Mouse (Mus musculus) gastrocnemius, adult 18-20 months (tissue): ENCODE results near the gene Fam163b. TPM values are rescaled to one million over a fixed set of nuclear protein-coding genes. Genes with fewer than 3 reads are reported as not detected.

Source experiments
- DNase-seq: peaks from one replicate; pipeline ENCODE4 v3.0.0; 2021; ENCODE audit warnings: low spot score
- long read RNA-seq, 2 experiments: library from polyadenylated mRNA; stranded (forward); transcript quantifications; one replicate each; pipeline ENCODE4 v2.0.0; 2021
- total RNA-seq, 2 experiments: library from RNA; stranded (reverse); gene quantifications; 2 replicates each; pipeline ENCODE4 v1.2.3; 2021

Gene Fam163b
- total RNA-seq, result not detected
- long read RNA-seq, experiment 1, result 0 reads
- long read RNA-seq, experiment 2, result 0 reads

DNA sequence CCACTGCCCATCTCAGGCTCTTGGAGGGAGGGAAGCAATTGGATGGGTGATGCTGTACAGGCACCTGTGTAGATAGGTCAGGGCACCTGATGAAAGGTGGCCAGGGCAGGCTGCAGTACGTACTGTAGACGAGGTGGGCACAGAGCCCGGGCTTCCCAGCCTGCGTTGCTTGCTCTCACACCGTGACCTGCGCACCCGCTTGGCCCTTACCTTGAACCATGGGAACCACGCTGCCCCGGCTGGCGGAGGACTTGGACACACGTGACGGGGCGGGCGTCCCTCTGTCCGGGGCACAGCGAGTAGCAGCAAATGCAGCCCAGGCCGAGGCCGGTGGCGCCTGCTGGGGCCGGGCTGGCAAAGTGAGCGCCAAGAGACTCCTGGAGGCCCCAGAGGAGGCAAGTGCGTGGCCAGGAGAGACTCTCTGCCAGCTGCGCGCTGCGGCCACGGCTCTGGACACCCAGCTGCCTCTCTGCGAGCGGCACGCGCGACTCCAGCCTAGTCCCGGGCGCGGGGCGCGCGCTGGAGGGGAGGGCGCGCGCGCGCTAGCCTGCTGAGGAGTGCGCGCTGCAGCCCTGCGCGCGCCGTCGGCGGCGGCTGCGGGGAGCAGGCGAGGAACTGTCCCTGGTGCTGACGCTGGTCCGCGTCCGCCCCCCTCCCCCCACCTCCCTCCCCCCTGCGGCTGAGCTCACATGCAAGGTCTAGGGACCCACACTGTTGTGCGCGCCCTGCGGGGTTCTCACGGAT is at the start of gene Fam163b:
Fam163b (minus strand) TSS at position 542 of the 744 bp plus-strand sequence.
- DNase-seq, result no peak

DNA sequence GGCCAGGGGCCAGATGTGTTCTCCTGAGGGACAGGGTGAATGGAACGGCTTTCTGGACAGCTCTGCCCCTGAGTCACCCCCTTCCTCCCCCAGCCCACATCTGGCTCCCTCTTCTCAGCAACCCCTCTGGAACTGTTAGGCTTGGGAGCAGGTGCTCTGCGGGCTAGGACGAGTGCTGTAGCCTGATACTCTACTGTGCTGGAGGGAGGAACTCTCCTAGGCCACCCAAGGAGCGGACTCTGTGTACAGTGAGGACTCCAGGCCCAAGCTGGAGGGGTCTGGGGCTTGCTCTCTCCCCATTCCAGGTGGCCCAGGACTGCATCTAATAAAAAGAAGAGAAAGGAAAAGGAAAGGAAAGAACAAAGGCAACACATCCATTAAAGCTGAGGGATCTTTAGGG is 47.7 kb upstream of the Fam163b start:
- no peak for DNase-seq

DNA sequence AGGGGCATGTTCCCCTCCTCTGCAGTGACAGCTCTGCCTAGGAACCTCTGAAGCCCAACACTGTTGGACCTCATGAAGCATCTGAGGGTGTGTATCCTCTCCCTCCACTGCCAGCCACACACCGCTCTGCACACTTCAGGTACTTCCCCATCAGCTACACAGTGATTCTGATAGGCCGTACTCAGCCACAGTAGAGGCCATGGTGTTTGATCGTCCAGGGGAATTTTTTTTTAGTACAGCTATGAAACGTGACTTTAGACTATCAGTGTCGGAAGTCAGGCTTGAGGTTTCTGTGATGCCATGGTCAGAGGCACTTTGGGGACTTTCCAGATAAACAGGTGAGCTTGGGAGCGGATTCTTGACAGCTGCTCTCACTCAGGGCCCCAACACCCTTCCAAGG is 45.2 kb upstream of the Fam163b start:
- DNase-seq, result no peak

DNA sequence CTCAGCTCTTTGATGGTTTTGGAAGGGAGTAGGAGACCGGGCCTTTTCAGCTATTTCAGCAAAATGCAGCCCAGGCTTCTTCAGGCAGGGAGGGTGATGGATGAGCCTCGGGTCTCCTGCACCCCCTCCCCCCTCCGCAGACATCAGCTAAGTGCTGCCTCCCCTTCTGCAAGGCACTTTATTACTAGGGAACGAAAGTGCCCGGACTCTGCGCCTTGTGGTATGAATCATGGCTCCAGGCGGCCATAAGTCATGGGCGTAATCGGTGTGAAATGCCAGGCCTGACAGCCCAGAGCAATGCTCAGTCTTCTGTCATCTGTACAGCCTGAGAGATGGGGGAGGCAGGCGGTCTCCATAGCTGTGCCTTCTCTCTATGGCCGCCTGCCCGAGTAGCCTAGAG is 41.4 kb upstream of the Fam163b start:
- DNase-seq, result no peak

DNA sequence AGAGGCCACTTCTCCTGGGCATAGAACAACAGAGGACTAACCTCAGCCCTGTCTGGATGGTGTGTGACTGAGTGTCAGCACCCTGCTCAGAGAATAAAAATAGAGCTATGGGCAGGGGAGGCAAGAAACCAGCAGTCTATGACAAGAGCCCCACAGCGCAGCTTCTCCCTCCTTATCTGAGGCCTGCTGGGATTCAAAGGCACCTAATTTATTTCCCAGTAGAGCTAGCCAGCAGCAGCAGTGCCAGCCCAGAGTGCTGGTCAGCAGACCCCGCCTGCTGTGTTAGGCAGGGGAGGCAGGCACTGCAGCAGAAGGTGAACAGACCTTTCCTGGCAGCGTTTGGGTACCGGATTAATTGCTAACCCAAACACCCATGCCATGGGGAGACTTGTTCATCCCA is 39.6 kb upstream of the Fam163b start:
- no peak for DNase-seq

DNA sequence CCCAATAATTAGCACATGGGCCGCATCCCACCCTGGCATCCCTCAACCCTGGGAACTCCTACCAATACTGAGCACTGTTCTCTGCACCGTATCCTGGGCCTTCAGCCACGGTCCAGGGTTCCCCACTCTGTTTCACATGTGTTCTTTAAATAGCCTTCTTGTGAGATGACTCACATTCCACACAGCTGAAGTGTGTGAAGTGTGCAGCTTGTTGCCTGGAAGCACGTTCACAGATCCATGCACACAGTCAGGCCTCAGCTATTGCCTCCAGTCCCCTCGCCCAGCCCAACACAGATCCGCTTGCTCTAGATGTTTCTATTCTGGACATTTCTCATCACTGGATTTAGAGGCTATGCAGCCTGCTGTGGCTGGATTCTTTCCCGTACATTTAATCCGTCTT is 36.8 kb upstream of the Fam163b start:
- no peak for DNase-seq

DNA sequence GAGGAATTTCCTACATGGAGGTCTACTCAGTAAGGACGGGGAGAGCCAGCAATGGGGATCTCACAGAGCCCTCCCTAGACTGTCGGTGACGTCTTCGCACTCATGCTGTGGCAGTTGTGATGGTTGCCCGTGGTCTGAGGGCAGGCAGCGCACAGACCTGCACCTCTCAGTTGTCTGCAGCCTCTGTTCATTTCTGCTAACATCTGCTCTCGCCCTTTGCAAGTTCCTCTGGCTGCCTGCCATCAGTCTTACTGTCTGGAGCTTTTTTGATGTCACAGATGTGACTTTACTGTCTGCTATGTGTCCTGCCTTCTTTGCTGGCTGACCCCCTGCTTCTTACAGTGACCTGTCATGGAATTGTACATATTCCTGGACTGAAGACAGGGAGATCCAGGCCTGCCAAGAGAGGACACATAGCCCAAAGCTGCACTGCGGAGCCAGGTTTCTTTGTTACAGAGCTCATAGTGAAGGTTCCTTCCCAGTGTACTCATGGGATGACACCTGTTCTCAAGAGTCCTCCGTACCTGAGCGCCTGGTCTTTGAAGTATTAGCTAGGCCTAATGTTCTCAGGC is 33.5 kb upstream of the Fam163b start:
- peak; percentile 30 for DNase-seq

DNA sequence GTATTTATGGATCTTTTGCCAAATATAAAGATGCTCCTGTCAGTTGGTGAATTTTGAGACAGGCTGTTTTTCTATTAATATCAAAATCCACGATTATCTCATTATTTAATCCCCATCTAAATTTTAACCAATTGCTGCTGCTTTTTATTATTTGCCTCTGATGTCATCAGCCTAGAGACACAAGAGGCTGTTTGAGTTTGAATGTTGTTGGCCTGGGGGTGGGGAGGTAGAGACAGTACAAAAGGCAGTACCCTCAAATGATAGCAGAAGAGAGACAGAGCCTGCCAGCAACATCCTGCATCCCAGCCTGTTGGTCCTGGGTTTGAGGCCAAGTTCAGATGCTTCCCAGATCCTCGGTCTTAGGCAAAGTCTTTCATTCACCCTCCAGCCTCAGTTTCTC is 32.0 kb upstream of the Fam163b start:
- no peak for DNase-seq

DNA sequence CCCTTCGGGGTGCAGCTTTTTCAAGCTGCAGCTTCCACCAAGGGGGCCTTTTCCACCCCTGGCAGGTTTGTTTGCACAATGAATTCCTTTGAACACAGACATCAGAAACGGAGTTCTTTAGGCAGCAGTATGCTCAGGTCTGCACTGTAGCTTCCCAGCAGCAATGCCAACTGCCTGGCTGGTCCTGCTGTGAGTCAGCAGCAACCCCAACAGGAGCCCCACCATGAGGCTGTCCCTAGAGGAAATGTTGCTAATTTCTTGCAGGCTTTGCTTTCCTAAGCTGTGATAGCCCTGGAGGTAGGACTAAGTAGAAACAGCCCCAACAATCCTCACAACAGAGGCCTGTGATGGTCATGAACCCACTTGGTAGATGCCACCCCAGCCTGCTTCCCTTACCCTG is 24.7 kb upstream of the Fam163b start:
- no peak for DNase-seq

DNA sequence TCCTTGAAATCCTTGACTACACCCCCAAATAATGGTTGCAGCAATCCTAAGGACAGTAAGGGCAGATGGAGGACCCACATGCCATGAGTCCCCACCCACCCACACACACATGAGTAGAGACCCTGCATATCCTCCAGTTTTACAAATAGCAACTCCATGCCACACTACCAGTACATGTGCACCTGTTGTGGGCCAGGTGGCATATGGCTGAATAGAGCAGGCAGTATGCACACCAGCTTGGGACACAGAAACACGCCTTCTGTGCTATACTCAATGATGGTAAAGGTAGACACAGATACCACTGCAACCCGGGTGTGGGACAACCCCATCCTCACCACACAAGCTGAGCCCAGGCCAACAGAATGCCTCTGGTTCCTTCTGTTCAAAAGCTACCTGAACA is 23.8 kb upstream of the Fam163b start:
- DNase-seq, result no peak

DNA sequence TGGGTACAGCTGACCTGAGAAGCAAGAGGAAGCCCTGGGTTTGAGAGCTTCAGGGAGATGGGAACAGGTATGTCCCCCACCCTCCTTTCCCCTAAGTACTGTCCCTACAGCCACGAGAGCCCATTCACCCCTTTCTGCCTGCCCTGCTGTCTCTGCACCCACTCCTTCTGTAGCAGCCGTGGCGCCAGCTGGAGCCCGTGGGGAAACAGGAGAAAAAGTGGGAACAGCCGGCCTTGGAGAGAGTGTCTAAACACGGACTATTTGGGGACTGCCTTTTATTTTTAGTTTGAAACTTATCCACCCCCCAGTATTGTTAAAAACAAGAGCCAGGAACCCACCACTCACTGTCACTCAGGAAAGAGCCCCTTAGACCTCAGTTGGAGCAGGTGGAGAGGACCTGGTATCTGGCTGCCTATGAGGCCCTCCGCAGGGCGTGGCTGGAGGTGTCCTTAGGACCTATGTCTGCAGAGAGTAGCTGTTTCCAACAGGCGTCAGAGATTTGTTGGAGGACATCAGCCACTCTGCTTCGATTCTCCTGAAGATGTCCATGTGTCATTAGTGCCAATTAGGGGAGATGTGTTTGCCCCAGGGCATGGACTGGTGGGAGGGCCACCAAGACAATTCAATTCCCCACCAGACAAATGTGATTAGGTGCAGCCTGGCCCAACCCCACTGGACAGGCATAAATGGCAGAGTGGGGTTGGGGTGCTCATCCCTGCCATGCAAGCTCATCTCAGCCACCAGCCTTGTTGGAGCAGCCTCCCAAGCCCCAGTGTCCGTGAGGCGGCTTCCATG is 22.7 kb upstream of the Fam163b start, which contains the start of gene Dbh:
Dbh (plus strand) TSS at position 438 of the 795 bp plus-strand sequence.
- DNase-seq, result no peak

DNA sequence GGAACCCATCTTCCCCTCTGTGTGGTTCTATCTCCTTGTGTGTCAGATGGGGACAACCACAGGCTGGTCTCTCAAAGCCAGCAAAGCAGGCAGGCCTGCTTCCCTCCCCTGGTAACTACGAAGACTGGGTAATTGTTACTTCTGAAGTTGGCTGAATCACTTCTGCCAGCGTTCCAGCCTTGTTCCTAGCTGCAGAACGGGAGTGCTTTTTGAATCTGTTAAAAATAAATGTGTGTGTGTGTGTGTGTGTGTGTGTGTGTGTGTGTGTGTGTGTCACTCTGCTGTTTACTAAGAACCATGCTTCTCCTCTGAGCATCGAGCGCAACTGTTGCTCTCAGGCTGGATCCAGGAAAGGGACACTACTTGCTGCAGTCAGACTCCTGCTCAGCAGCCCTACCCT is 21.6 kb upstream of the Fam163b start:
- DNase-seq, result no peak

DNA sequence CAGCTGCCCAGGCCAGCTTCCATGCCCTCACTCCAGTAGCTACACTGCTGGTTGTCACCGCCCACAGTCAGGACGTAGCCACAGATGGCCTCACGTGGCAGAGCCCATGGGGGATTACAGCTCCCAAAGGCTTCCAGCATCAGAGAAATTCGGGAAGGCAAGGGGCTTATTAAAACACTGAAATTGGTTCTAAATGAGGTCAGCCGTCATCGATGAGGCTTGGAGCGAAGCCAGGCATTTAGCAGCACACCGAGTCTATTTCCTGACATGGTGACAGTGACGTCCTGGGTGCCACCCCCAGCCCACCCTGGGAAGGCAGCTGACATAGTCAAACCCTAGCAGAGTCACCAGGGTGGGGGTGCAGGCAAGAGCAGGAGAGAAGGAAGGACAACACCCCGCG is 20.4 kb upstream of the Fam163b start:
- DNase-seq, result no peak

DNA sequence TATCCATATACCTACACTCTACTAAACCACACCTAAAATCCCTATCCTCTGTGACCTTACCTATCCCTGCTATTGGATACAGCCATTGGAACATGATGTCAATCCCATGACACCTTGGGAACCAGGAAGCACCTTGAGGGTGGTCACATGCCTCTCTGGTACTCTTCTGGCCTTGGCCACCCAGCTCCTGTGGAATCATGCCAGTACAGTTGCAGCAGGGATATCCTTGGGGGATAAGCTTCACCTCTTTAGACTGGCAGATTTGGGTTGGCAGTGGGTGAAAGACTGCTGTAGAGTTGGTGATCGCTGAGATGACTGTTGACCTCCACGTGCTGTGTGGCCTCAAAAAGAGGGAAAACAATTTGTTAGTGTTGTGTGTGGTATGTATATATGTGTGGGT is 19.2 kb upstream of the Fam163b start:
- no peak for DNase-seq

DNA sequence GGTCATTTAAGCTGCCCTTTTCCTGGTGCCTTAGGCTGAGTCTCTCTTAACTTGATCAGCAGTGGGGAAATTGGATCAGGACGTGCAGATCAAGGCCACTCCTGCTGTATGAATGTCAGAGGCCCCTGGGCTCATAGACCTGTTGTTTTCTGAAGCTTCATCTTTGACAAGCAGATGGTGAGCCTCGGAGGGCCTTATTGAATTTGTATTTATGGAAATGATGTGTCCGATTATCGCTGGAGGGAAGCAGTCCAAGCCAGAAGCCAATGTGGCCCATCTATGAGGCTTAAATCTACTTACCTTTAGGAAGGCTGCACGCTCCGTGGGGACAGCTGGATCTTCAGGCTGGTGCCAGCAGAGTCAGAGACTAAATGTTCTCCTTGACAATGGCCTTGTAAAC is 14.3 kb upstream of the Fam163b start:
- no peak for DNase-seq

DNA sequence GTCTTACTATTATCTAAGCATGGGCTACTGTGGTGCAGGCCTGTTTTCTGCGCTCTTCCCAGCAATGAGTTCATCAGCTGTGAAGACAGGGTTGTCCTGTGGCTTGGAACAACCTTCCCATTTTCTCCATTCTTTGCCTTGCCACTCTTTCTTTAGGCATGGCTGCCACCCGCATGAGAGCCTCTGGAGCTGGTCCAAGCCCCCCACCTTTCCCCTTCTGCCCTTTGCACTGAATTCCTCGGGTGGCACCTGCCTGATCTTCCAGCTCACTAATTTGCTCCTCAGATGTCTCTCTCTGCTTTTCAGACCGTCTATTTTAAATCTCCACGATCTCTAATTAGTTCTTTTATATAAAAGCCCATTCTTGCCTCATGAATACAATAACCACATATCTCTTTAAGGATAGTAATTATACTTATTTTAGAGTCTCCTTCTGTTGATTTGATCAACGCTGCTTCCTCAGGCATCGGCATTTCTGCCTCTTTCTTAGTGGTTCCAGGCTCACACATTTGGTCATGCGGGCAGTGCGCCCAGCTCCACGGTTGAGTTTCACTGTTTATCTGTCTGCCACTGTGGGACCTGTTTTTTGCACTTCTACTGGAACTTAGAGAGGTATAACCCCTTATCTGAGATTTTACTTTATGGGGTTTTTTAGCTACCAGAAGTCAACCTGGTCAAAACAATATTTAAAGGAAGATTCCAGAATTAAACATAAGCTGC is 12.3 kb upstream of the Fam163b start:
- DNase-seq, result no peak

DNA sequence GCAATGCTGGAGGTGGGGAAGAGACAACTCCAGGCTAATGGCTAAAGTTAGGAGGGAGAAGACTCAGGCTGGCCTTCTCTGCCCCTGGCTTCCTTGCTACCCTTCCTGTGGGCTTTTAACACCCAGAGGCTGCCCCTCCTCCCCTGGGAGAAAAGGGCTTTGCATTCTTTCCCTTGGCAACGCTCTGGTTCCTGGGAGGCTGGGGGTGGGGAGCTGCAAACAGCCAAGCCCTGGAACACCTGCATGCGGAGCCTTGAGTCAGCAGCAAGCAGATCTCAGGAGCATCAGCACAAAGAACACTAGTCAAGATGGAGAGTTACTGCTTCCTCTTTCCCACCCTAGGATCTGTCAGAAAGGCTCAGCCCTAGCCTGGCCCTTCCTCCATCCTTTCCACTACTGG is 7.2 kb upstream of the Fam163b start:
- no peak for DNase-seq

DNA sequence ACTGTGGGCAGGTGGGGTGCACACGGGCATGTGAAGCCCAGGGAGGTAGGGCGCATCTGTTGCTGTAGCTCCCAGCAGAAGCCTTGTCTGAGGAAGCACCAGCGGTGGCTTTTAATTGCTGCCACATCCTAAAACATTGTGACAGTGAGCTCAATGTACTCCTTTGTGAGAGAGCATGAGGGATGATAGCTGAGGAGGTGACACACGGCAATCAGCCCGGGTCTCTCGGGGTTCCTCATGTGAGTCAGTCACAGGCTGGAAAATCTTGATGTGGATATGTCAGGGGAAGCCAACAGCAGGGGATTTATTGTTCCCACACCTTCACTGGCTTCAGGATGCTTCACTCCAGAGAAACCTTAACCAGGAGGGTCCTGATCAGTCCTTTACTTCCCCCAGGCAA is 4.5 kb upstream of the Fam163b start:
- no peak for DNase-seq

DNA sequence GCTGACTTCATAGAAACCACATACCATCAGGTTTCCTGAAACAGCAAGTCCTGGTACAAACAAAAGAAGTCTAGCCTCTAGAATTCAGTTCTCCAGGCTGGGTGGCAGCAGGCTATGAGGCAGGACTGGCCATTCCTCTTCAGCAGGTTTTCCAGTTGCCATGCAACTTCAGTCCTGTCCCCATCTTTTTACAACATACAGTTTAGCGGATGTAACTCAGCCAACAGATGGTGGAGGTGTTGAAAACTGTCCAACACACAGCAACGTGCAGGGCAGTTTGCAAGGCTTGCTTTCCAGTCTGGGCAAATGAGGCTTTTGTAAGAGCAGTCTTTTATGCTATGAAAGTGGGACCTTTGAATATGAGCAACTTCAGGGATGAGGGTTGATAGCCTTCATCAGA is 2.7 kb upstream of the Fam163b start:
- no peak for DNase-seq

DNA sequence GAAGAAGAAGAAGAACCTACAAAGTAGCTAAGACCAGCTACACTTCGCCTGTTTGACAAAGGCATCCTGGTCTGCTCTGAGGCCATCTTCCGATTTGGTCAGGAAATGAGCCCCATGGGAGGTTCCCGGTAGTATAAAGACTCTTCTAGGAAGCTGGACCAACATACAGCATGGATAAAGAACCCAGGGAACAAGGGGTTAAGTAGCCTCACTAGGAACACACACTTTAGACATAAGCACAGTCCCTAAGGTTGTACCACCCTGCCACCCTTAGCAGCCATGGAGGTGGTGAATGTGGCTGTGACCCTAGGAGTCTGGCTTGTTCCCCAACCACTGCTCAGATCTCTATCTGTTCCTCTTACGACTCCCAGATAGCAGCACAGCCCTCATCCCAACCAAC is 3.9 kb downstream of the Fam163b start:
- no peak for DNase-seq

DNA sequence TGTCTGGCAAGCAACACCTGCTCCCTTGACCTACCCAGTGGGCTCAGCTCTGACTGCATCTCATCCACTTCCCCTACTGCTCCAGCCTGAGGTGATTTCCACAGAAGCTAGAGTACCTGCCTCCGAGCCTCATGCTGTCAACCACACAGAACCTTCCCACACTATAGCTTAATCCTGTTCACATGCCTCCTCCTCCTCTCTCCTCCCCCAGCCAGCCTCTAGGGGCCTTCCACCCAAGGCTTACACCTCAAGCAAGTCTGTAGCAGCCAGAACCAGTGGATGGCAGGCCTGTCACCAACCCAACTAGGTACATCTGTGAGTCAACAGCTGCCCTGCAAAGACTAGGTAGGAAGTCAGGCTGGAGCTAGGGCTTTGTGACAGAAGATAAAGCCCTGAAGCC is 5.5 kb downstream of the Fam163b start:
- DNase-seq, result no peak

DNA sequence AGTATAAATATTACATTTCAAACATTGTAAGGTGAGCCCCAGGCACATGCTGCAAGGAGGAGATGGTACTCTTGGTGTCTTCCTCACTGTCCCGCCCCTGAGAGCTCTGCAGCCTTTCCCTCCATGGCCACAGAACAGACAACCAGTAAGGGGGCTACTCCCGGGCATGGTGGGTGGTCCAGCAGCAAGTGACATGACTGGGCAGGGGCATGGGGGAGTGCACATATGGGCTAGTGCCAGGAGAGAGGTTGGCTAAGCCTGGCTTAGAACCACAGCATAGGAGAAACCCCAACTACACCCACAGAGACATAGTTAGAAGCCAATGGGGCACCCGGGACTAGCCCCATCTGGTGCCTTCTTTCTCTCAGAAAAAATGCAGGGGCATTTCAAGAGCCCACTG is 6.0 kb downstream of the Fam163b start:
- no peak for DNase-seq
